Mouse (Mus musculus) C2C12 (cell line): Measurements from ENCODE around the gene Trp53rkb. TPM values are rescaled to one million over a fixed set of nuclear protein-coding genes. Genes with fewer than 3 reads are reported as not detected.

Experiments
- H3K27me3 ChIP-seq: one replicate; pipeline ENCODE4 v1.6.1; 2011; ENCODE audit not compliant: control insufficient read depth, insufficient read depth, insufficient read length
- H3K36me3 ChIP-seq: one replicate; pipeline ENCODE4 v1.6.1; 2011; ENCODE audit not compliant: control insufficient read depth, insufficient read depth
- H3K4me3 ChIP-seq: one replicate; pipeline ENCODE4 v1.5.1; 2011; ENCODE audit warnings: mild to moderate bottlenecking, control low read depth; ENCODE audit not compliant: poor library complexity, insufficient read depth, severe bottlenecking
- H3K79me2 ChIP-seq: one replicate; pipeline ENCODE4 v1.6.1; 2011; ENCODE audit not compliant: control insufficient read depth, insufficient read depth
- H3K79me3 ChIP-seq: one replicate; pipeline ENCODE4 v1.6.1; 2011; ENCODE audit warnings: low read depth, control low read depth
- H3ac ChIP-seq: one replicate; pipeline ENCODE3; 2011; ENCODE audit warnings: low read depth; ENCODE audit not compliant: control insufficient read depth, insufficient read length
- CEBPB ChIP-seq: IDR thresholded peaks from one replicate; pipeline ENCODE4 v1.6.1; 2011; ENCODE audit warnings: low read depth, mild to moderate bottlenecking, control low read depth, moderate library complexity
- CTCF ChIP-seq: IDR thresholded peaks from one replicate; pipeline ENCODE4 v1.5.1; 2011; ENCODE audit not compliant: control insufficient read depth, insufficient read depth, insufficient read length
- FOSL1 ChIP-seq: IDR thresholded peaks from one replicate; pipeline ENCODE4 v1.8.0; 2011; ENCODE audit warnings: mild to moderate bottlenecking, low read length; ENCODE audit not compliant: poor library complexity, insufficient read depth, severe bottlenecking
- MAX ChIP-seq: IDR thresholded peaks from one replicate; pipeline ENCODE4 v1.6.1; 2011; ENCODE audit warnings: mild to moderate bottlenecking, control low read depth
- MYOD1 ChIP-seq: IDR thresholded peaks from one replicate; pipeline ENCODE4 v1.6.1; 2011; ENCODE audit warnings: low read depth; ENCODE audit not compliant: control insufficient read depth, insufficient read length
- MYOG ChIP-seq: IDR thresholded peaks from one replicate; pipeline ENCODE4 v1.6.1; 2011; ENCODE audit not compliant: control insufficient read depth, insufficient read length; ENCODE audit errors: extremely low read depth
- USF1 ChIP-seq: IDR thresholded peaks from one replicate; pipeline ENCODE4 v1.6.1; 2011; ENCODE audit warnings: low read depth, mild to moderate bottlenecking, control low read depth, moderate library complexity
- polyA plus RNA-seq: library from polyadenylated mRNA; unstranded; fragments of >200 nt; fragmentation: generic; extraction: Trizol; gene quantifications from one replicate; pipeline ENCODE4 v1.2.1, GENCODE M21; 2012; ENCODE audit warnings: missing spikeins

The Trp53rkb gene
- polyA plus RNA-seq, 1 experiment: 5.3 TPM

DNA sequence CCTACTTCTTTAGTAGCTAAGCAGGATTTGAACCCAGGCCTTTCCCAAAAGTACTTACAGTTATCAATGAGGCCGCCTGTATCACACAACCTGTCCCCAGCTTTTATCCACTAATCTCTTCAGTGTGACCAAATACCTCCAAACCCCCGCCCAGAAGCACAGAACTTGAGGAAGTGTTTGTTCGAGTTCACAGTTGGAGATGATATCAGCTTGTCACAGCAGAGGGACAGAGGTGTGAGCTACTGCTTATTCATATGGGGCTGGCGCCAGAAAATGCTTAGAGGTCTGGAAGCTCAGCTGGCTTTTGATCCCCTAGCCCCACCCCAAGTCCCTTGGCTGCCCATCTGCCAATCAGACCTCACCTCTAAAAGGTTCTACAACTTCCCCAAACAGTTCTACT lies 38.1 kb upstream of the Trp53rkb start:
- no peak overlapping the region for H3K4me3 ChIP-seq
- H3K79me2 ChIP-seq: no peaks in the 10 kb centered on the region
- H3K79me3 ChIP-seq: no peaks in the 10 kb centered on the region
- H3ac ChIP-seq: no peak overlapping the region
- no peak for TF ChIP-seq MYOD1
- no peak for TF ChIP-seq MAX
- no peak for TF ChIP-seq CTCF
- no peak for TF ChIP-seq MYOG
- no peak for TF ChIP-seq FOSL1
- no peak for TF ChIP-seq CEBPB
- peaks cover 31% of the 10 kb centered on the region for H3K27me3 ChIP-seq
- no peaks in the 10 kb centered on the region for H3K36me3 ChIP-seq

- Histone ChIP-seq H3K27me3 (peaks cover 30% of the 10 kb centered on the region), H3K79me2 (no peaks in the 10 kb centered on the region), H3K36me3 (no peaks in the 10 kb centered on the region), H3K79me3 (no peaks in the 10 kb centered on the region), H3ac (no peak overlapping the region), H3K4me3 (no peak overlapping the region)
- TF ChIP-seq MAX: no peak
- no peak for TF ChIP-seq CTCF
- TF ChIP-seq FOSL1: no peak
- TF ChIP-seq USF1: no peak
- no peak for TF ChIP-seq MYOD1
- no peak for TF ChIP-seq MYOG
- TF ChIP-seq CEBPB: no peak
Measured at GRCm38 (mm10) chr2:166754760-166755159, 37.6 kb upstream of the Trp53rkb start.

- Histone ChIP-seq H3K79me3 (no peaks in the 10 kb centered on the region), H3K79me2 (no peaks in the 10 kb centered on the region), H3K36me3 (no peaks in the 10 kb centered on the region), H3ac (no peak overlapping the region), H3K4me3 (no peak overlapping the region), H3K27me3 (peaks cover 24% of the 10 kb centered on the region)
- TF ChIP-seq MYOG: no peak
Measured at GRCm38 (mm10) chr2:166757969-166758368, 34.4 kb upstream of the Trp53rkb start.

- Histone ChIP-seq H3K79me3 (no peaks in the 10 kb centered on the region), H3K36me3 (no peaks in the 10 kb centered on the region), H3K79me2 (no peaks in the 10 kb centered on the region), H3K27me3 (peaks cover 14% of the 10 kb centered on the region), H3K4me3 (no peak overlapping the region), H3ac (no peak overlapping the region)
- TF ChIP-seq USF1: no peak
- no peak for TF ChIP-seq MYOD1
- no peak for TF ChIP-seq CEBPB
- TF ChIP-seq MYOG: no peak
- no peak for TF ChIP-seq FOSL1
- TF ChIP-seq CTCF: no peak
- no peak for TF ChIP-seq MAX
Measured at GRCm38 (mm10) chr2:166764051-166764450, 28.3 kb upstream of the Trp53rkb start.

DNA sequence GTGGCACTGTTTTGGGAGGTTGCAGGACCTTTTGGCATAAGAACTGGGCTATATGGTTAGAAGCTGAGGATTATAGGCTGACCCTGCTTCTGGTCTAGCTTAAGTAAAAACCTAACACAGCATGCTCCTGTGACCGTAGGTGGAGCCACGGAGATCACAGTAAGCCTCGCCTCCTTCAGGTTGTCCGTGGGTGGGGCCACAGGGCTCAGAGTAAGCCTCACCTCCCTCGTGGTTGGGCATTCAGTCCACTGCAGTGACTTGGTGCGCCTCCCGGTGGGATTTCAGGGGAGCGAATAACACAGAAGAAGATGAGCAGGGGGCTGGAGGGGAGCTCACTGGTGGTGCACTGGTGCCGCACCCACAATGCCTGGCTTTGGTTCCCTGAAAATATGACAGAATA lies 24.7 kb upstream of the Trp53rkb start:
- TF ChIP-seq USF1 (no peak), MAX (no peak)
- no peaks in the 10 kb centered on the region for H3K36me3 ChIP-seq
- no peak overlapping the region for H3ac ChIP-seq
- H3K27me3 ChIP-seq: peaks cover 14% of the 10 kb centered on the region
- H3K79me2 ChIP-seq: no peaks in the 10 kb centered on the region
- H3K79me3 ChIP-seq: no peaks in the 10 kb centered on the region
- no peak overlapping the region for H3K4me3 ChIP-seq

- no peak overlapping the region for H3ac ChIP-seq
- no peaks in the 10 kb centered on the region for H3K79me2 ChIP-seq
- no peaks in the 10 kb centered on the region for H3K79me3 ChIP-seq
- no peaks in the 10 kb centered on the region for H3K27me3 ChIP-seq
- TF ChIP-seq MYOG (no peak), CEBPB (peak; percentile 86)
- no peaks in the 10 kb centered on the region for H3K36me3 ChIP-seq
- no peak overlapping the region for H3K4me3 ChIP-seq
Measured at GRCm38 (mm10) chr2:166771396-166771795, 20.9 kb upstream of the Trp53rkb start.

DNA sequence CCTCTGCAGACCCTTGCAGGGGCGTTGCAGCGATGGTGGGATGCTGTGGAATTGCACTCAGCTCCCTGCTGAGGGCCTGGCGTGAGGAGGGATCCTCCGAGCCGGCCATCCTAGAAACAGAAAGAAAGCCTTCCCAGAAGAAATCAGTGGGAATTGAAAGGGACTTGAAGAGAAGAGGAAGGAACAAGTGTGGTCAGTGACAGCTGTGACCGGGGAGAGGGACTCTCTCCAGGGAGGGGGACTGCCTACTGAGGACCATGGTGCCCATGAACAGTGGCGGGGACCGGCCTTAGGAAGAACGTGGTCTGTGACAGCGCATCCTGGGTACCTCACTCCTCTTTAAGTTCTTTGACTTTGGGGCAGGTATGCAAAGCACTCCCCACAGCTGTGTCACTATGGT lies 18.7 kb upstream of the Trp53rkb start:
- Histone ChIP-seq H3K79me2 (no peaks in the 10 kb centered on the region), H3K4me3 (no peak overlapping the region), H3K36me3 (no peaks in the 10 kb centered on the region), H3K79me3 (no peaks in the 10 kb centered on the region), H3K27me3 (no peaks in the 10 kb centered on the region), H3ac (no peak overlapping the region)
- TF ChIP-seq CEBPB (no peak), MYOG (no peak), USF1 (no peak), MYOD1 (no peak), FOSL1 (no peak), CTCF (no peak)
